Mouse (Mus musculus) cerebellum, postnatal 10 days (tissue): ENCODE data around the gene Frmd4b.

Experiments used
- DNase-seq, 2 experiments: peaks; one replicate each; pipeline ENCODE4 v3.0.0; 2021; ENCODE audit warnings: mixed read lengths in 2 of 2

Frmd4b gene

DNA sequence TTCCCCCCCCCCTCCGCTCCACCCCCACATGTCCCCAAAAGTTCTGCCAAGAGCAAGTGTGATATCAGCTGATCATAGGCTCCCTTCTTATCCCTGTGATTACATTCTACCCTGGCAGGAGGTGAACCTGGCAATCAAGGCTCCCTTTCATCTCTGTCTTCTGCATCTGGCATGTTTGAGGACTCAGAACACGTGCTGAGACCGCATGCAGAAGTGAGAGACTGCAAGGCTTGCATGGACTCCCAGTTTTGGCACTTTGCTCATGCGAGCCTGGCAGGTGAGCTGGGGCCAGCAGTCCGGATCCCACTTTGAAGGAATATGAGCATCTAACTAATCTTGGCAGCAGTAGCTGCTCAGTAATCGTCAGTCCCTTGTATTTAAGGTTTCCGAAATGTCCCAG is 39.1 kb downstream of the Frmd4b start:
- peak; percentile 56 to 76 for DNase-seq

DNA sequence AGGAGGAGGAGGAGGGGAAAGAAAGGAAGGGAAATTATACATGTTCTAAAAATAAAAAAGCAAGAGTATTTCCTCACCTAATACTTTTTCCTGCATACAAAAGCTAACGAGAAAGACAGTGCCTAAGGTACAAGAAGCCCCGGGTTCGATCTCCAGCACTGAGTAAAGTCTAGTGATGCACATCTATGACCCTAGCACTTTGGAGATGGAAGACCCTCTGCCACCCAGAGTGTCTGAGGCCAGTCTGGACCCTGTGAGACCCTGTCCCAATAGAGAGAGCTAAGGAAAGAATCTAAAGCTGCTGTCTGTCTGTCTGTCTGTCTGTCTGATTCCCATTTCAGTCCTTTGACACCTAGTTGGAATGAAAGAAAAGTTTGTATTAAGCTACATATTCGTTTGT is 40.0 kb downstream of the Frmd4b start:
- DNase-seq, result no peak

- peak; percentile 64 to 70 for DNase-seq
Observed at GRCm38 (mm10) chr6:97576565-97577346, 40.6 kb downstream of the Frmd4b start.

DNA sequence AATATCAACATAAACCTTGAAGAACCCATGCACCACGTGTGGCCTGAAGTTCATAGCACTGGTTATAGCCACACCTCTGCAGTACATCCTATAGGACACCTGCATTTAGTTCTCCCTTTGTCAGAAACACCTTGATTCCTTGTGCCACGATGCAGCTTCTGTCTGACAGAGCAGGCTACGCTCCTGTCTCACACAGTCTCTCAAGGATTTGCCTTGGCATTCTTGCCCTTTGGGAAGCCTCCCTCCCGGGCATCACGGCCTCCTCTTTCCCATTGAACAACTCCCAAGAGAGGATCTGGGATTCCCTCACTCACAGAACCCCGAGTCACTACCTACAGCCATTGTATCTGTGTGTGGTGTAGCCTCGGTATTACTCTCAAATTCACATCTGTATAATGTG is 41.2 kb downstream of the Frmd4b start:
- no peak for DNase-seq

DNA sequence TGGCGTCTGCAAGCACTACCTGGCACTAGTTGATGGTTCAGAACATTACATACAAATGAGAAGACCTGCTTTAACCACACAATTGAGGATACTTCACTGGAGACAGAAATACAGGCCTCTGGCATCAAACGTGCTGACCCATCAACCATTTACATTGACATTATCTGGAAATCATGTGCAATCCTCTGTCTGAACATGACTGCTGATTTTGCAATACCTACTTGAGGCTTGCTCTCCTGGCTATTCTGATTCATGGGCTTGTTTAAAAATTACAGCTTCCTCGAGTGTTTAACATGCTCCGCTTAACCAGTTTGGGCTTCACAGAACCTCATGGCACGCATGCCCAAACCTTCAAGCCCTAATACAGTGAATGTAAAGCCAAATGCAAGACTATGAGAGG is 42.4 kb downstream of the Frmd4b start:
- DNase-seq, result no peak

DNA sequence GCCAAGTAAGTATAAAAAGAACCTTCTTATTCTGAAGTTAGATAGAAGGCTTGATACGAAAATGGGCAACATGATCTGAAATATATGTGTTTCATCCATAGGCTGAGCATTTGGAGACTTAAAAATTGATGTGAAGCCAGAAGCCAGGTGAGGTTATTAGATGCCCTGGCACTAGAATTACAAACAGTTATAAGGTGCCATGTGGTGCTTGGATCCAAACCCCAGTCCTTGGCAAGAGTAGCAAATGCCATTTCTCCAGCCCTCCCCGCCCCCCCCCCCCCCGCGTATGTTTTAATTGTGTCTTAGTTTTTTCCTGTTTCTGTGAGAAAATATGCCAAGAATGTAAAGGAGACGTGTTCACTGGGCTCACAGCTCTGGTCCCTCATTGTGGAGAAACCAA is 45.1 kb downstream of the Frmd4b start:
- DNase-seq, result peak; percentile 53 to 71

DNA sequence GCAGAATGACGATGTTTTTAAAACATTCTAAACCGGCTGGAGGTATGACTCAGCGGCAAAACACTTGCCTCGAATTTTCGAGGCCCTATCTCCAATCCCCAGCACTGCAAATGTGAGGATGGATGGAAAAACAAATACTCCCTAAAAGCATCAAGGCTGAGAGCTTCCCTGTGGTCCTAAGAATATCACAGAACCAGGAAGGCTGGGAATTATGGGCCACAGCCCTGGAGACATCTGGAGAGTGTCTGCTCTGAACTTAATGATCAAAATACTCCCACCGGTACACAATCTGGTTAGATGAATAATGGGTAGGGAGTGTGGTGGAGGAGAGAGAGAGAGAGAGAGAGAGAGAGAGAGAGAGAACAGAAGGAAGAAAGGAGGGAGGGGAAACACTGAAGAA is 48.8 kb downstream of the Frmd4b start:
- DNase-seq, result no peak

GRCm38 (mm10) chr6:97566746-97567145 is 50.6 kb downstream of the Frmd4b start:
- DNase-seq, result no peak

DNA sequence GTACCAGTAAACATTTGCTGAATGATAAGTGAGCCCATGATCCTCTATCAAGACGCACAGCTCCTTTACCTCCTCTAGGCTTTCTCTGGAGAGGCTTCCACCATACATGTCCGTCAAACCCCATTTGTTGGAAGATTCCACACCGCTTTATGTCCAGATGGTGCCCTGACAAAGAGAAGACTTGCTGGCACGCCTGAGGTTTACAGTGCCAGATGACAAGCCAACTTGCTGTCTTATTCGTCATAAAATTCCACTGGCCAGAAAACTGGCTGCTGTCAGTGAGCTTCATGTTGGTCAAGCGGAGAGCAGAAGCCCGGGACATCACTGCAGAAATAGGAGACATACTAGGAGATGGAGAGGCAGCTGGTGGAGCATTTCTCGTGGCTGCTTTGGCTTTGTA is 60.2 kb downstream of the Frmd4b start:
- peak; percentile 85 to 86 for DNase-seq

DNA sequence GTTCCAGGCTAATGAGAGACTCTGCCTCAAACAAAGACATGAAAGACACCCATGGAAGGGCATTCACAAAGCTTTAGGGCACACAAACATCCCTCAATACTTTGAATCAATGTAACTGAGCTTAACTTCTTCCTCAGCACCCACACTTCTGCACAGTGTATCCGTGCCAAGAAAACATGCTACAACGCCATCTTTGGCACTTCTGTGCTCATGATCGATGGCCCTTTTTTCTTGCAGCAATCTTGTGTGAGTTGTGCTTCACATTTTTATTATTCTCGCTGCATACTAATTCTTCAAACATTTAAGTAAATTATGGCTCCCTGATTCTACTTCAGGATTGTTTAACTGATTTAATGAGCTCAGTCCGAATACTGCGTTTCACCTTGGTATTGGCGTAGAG is 61.7 kb downstream of the Frmd4b start:
- no peak for DNase-seq

GRCm38 (mm10) chr6:97553431-97553830 is 63.9 kb downstream of the Frmd4b start:
- DNase-seq, result peak; percentile 83 to 84

DNA sequence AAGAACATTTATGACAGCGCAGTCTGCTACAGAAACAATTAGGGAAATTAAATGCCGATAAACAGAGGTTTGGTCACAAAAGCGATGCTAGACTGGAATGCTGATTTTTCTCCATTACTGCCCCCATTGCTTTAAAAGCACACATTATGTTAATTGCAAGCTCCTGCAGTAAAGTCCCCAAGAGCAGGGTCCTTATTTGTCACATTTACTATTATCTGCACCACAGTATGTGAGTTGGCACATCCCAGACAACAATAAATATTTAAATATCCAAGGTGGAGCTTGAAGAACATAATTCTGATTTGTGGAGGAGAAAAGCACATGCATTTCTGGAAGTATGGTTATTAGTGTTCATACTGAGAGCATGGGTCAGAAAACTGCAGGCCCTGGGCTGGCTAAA is 64.8 kb downstream of the Frmd4b start:
- DNase-seq, result no peak

DNA sequence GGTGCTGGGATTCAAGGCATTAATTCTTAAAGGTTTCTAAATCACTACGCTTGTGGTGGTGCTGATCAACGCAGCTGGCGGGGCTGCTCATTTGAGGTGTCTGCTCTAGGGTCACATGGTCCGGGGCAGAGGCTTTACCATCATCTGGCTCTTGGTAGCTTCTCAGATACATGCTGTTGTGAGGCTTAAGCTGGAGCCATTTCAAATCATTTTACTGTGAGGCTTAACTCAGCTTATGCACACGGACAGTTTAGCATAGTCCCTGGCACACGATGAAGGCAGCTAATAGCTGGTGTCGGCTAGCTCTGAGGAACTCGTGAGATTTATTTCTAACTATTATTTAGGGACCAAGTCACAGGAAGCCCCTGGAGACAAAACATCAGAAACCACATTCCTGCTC is 65.5 kb downstream of the Frmd4b start:
- peak; percentile 34 to 50 for DNase-seq

GRCm38 (mm10) chr6:97551161-97551560 is 66.2 kb downstream of the Frmd4b start:
- DNase-seq, result no peak

DNA sequence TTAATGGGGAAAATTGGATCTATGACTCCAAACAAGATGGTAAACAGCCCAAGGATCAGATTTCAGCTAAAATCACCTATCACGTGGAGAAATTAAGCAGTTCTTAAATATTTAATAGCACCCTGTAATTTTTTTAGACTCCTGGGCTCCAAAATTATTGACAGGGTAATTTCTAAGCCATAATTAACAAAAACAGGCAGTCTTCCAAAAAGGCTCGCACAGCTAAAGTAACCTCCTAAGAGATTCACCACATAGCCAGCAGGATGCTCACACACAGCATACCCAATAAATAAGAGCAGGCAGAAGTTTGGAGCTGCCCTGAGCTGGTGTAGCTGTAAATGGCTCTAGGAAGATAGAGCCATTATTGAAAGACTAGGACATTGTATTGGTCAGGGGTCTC is 76.9 kb downstream of the Frmd4b start:
- DNase-seq, result no peak

DNA sequence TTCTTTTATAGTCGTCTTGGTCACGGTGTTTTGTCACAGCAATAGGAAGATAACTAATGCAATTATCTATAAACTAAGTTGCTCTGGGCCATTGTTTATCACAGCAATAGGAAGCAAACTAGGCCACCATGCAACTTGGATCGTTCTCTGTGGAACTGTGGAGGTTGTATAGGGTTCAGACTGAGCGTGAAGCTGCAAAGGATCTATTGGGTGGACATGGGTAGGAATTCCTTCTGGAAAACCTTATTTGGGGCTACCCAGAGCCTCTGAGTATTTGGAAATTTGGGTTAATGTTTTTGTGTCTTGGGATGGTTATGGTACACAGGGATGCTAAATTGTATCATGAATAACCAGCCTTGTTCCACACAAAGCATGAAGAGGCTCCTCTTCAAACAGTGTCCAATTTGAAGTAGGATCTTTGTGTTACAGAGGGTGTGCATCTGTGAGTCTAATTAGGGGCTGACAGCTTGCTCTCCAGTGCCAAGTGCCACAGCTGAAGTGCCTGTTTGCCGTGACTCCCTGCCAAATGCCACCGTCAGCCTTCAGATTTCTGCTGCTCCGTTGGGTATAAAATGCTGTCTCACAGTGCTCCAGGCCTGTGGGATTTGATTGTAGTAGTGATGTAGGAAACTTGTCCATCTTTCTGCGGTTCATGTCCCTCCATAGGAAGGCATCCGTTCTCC is 81.4 kb downstream of the Frmd4b start:
- DNase-seq, result peak; percentile 88 to 92

DNA sequence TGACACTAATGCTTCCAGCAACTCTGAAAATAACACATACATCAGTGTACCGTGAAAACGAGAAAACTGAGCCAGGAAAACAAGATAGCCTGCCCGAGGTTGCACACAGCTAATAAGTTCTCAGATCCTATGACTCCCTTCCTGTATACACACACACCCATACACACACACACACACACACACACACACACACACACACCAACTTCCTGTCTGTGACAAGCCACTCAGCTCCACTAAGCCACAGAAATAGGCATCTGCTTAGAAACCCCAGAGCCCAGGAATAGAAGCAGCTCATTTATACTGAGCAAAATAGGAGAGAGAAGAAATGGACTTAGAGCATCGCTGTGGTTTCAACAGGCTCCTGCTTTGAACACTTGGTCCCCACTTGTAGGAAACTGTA is 86.3 kb downstream of the Frmd4b start:
- no peak for DNase-seq

- peak in 1 of 2 experiments; percentile 47 for DNase-seq
Observed at GRCm38 (mm10) chr6:97528961-97529680, 88.2 kb downstream of the Frmd4b start.

DNA sequence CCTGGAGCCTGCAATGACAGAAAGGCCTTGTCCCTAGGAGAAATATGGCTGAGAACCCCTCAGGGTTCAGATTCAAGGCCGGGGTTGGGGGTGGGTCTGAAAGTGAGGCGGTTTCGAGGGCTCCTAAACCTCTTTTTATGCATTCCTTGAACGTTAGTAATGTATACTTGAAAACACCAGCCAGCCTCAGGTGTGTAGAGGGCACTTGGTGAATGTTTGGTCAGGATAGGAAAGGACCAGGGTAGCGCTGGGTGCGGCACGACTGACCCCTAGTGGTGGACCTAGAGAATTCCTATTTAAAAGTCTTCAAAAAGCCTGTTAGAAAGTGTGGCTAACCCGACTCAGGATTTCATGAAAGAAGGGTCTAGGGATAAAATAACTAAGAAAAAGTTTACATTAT is 91.2 kb downstream of the Frmd4b start:
- peak; percentile 76 to 78 for DNase-seq

DNA sequence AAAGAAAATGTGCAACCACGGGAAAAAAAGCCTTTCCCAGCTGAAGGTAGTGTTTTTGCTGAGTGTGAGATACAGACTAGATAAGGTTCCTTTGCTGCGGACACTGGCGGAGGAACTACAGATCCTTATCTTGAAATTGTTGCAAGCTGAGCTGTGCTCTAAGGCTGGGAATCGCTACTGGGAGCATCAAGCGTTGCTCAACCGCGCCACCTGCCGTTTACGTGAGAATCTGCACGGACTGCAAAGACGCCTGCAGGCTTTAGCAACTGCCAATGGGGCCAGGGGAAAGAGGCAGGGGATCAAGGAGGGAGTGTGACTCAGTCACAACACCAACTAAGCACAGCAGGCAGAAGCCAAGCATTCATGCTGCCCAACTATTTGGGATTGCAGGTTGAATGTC is 94.2 kb downstream of the Frmd4b start:
- DNase-seq, result peak; percentile 92 to 93

- peak; percentile 34 to 42 for DNase-seq
Observed at GRCm38 (mm10) chr6:97521279-97522038, 95.9 kb downstream of the Frmd4b start.

DNA sequence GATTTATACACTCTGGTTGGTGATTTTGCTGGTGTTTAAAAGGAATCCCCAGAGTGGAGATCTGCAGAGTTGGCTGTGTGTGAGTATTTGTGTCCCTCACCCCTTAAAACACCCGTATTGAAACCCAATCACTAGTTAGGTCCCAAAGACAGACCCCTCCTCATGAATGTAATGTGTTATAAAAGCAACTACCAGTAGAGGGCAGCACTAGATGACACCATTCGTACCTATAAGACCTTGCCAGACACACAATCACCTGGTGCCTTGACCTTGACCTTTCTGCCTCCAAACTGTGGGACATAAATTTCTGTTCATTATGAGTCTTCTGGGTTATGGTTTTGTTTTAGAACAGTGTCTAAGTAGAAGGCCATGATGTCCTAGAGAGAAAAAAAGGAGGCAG is 96.8 kb downstream of the Frmd4b start:
- DNase-seq, result peak in 1 of 2 experiments; percentile 63

- no peak for DNase-seq
Observed at GRCm38 (mm10) chr6:97519553-97519952, 97.8 kb downstream of the Frmd4b start.
